Mouse (Mus musculus) hindbrain, embryonic 16.5 days (tissue): ENCODE measurements around the gene Rnf169. TPM values are rescaled to one million over a fixed set of nuclear protein-coding genes. Genes with fewer than 3 reads are reported as not detected.

ENCODE experiments used
- ATAC-seq: fragments of 200-750 bp; cut with Nextera tagmentation; 2 replicates; pipeline ENCODE4 v1.8.0; 2017; ENCODE audit warnings: moderate TSS enrichment, moderate library complexity
- H3K27ac ChIP-seq: fragments of 300-500 bp; sonication (generic); 2 replicates; pipeline ENCODE4 v1.5.1; 2014; ENCODE audit warnings: low read depth, mild to moderate bottlenecking, control low read depth, low read length, moderate library complexity
- H3K27me3 ChIP-seq: fragments of 300-500 bp; sonication (generic); replicated peaks from 2 replicates; pipeline ENCODE4 v1.6.1; 2014; ENCODE audit warnings: low read length; ENCODE audit not compliant: control insufficient read depth, insufficient read depth
- H3K36me3 ChIP-seq: fragments of 300-500 bp; sonication (generic); 2 replicates; pipeline ENCODE4 v1.6.1; 2014; ENCODE audit warnings: mild to moderate bottlenecking, low read length, moderate library complexity, mixed read lengths; ENCODE audit not compliant: control insufficient read depth, insufficient read depth
- H3K4me1 ChIP-seq: fragments of 300-500 bp; sonication (generic); 2 replicates; pipeline ENCODE4 v1.6.1; 2014; ENCODE audit warnings: low read depth, low read length; ENCODE audit not compliant: control insufficient read depth, insufficient read depth
- H3K4me2 ChIP-seq: fragments of 300-500 bp; sonication (generic); 2 replicates; pipeline ENCODE4 v1.6.1; 2014; ENCODE audit warnings: mild to moderate bottlenecking, low read length, control low read depth, moderate library complexity
- H3K4me3 ChIP-seq: fragments of 300-500 bp; sonication (generic); 2 replicates; pipeline ENCODE4 v1.5.1; 2014; ENCODE audit warnings: mild to moderate bottlenecking, low read length, control low read depth, moderate library complexity
- H3K9ac ChIP-seq: fragments of 300-500 bp; sonication (generic); 2 replicates; pipeline ENCODE4 v1.6.1; 2014; ENCODE audit warnings: low read depth, mild to moderate bottlenecking, control low read depth, low read length, moderate library complexity
- H3K9me3 ChIP-seq: fragments of 300-500 bp; sonication (generic); 2 replicates; pipeline ENCODE4 v1.6.1; 2014; ENCODE audit warnings: mild to moderate bottlenecking, low read length, moderate library complexity; ENCODE audit not compliant: control insufficient read depth
- WGBS: fragments of 180-500 bp; shearing (Covaris S2); extraction: QIAGEN DNeasy Blood & Tissue Kit; methylation state at CpG from one replicate; pipeline ENCODE4 v1.1.7; 2014; 5-methylcytosine and 5-hydroxymethylcytosine counted together
- polyA plus RNA-seq: library from polyadenylated mRNA; unstranded; fragments of >200 nt; fragmentation: Nextera tagmentation; extraction: Ambion mirVana; gene quantifications from 2 replicates; pipeline ENCODE4 v1.2.1, GENCODE M21; 2015

Rnf169 gene
- polyA plus RNA-seq, 1 experiment from 2014 or later: 4.1 TPM

GRCm38 (mm10) chr7:99894478-99894877 lies 85.8 kb downstream of the Rnf169 start:
- H3K36me3 ChIP-seq: no peaks in the 10 kb centered on the region
- H3K9me3 ChIP-seq: no peaks in the 10 kb centered on the region
- no peak overlapping the region for H3K9ac ChIP-seq
- WGBS: 70% methylated on average over 6 of the region's 6 CpGs
- peak overlapping the region; percentile 44; the same call in 1 of the 2 replicates for H3K27ac ChIP-seq
- H3K4me2 ChIP-seq: no peak overlapping the region
- no peak for ATAC-seq
- no peaks in the 10 kb centered on the region for H3K27me3 ChIP-seq
- peaks cover 10% of the 10 kb centered on the region; the same call in 1 of the 2 replicates for H3K4me1 ChIP-seq
- H3K4me3 ChIP-seq: no peak overlapping the region

GRCm38 (mm10) chr7:99893967-99894366 lies 86.3 kb downstream of the Rnf169 start:
- Histone ChIP-seq H3K4me3 (no peak overlapping the region), H3K27ac (peak overlapping the region; percentile 44; the same call in 1 of the 2 replicates), H3K36me3 (no peaks in the 10 kb centered on the region), H3K27me3 (no peaks in the 10 kb centered on the region), H3K4me2 (no peak overlapping the region), H3K4me1 (peaks cover 14% of the 10 kb centered on the region; the same call in 1 of the 2 replicates), H3K9ac (no peak overlapping the region), H3K9me3 (no peaks in the 10 kb centered on the region)
- no peak for ATAC-seq
- 77% methylated on average over 3 of the region's 3 CpGs for WGBS

- Histone ChIP-seq H3K9ac (no peak overlapping the region), H3K4me1 (peaks cover 14% of the 10 kb centered on the region; the same call in 1 of the 2 replicates), H3K36me3 (no peaks in the 10 kb centered on the region), H3K4me3 (no peak overlapping the region), H3K27ac (no peak overlapping the region), H3K27me3 (no peaks in the 10 kb centered on the region), H3K4me2 (no peak overlapping the region), H3K9me3 (no peaks in the 10 kb centered on the region)
- no peak for ATAC-seq
- WGBS: 89% methylated on average over 2 of the region's 2 CpGs
Observed at GRCm38 (mm10) chr7:99892351-99892750, 87.9 kb downstream of the Rnf169 start.

GRCm38 (mm10) chr7:99891471-99891870 lies 88.8 kb downstream of the Rnf169 start:
- no peaks in the 10 kb centered on the region for H3K27me3 ChIP-seq
- ATAC-seq: no peak
- no peak overlapping the region for H3K4me2 ChIP-seq
- H3K4me3 ChIP-seq: no peak overlapping the region
- peaks cover 14% of the 10 kb centered on the region; the same call in 1 of the 2 replicates for H3K4me1 ChIP-seq
- 67% methylated on average over 3 of the region's 3 CpGs for WGBS
- H3K9ac ChIP-seq: no peak overlapping the region
- H3K36me3 ChIP-seq: no peaks in the 10 kb centered on the region
- no peak overlapping the region for H3K27ac ChIP-seq
- no peaks in the 10 kb centered on the region for H3K9me3 ChIP-seq

- Histone ChIP-seq H3K27me3 (no peaks in the 10 kb centered on the region), H3K36me3 (no peaks in the 10 kb centered on the region), H3K4me3 (no peak overlapping the region), H3K4me2 (no peak overlapping the region), H3K27ac (no peak overlapping the region), H3K9ac (no peak overlapping the region), H3K9me3 (no peaks in the 10 kb centered on the region), H3K4me1 (peaks cover 14% of the 10 kb centered on the region; the same call in 1 of the 2 replicates)
- no peak for ATAC-seq
- WGBS: 75% methylated on average over 3 of the region's 3 CpGs
Observed at GRCm38 (mm10) chr7:99890168-99890755, 90.0 kb downstream of the Rnf169 start.

GRCm38 (mm10) chr7:99889175-99889880 lies 90.9 kb downstream of the Rnf169 start:
- H3K4me1 ChIP-seq: peaks cover 9% of the 10 kb centered on the region; the same call in 1 of the 2 replicates
- H3K4me3 ChIP-seq: no peak overlapping the region
- ATAC-seq: peak; percentile 38; the same call in 1 of the 2 replicates
- no peak overlapping the region for H3K4me2 ChIP-seq
- no peak overlapping the region for H3K27ac ChIP-seq
- no peak overlapping the region for H3K9ac ChIP-seq
- no peaks in the 10 kb centered on the region for H3K9me3 ChIP-seq
- no peaks in the 10 kb centered on the region for H3K36me3 ChIP-seq
- WGBS: 45% methylated on average over 10 of the region's 10 CpGs
- no peaks in the 10 kb centered on the region for H3K27me3 ChIP-seq

- Histone ChIP-seq H3K9me3 (no peaks in the 10 kb centered on the region), H3K4me3 (no peak overlapping the region), H3K27ac (no peak overlapping the region), H3K9ac (no peak overlapping the region), H3K4me2 (no peak overlapping the region), H3K27me3 (no peaks in the 10 kb centered on the region), H3K4me1 (peaks cover 5% of the 10 kb centered on the region; the same call in 1 of the 2 replicates), H3K36me3 (no peaks in the 10 kb centered on the region)
- ATAC-seq: no peak
Observed at GRCm38 (mm10) chr7:99887743-99888142, 92.5 kb downstream of the Rnf169 start.

- Histone ChIP-seq H3K9me3 (no peaks in the 10 kb centered on the region), H3K4me3 (no peak overlapping the region), H3K27ac (no peak overlapping the region), H3K4me2 (no peak overlapping the region), H3K4me1 (peaks cover 5% of the 10 kb centered on the region; the same call in 1 of the 2 replicates), H3K36me3 (no peaks in the 10 kb centered on the region), H3K27me3 (no peaks in the 10 kb centered on the region), H3K9ac (no peak overlapping the region)
- ATAC-seq: no peak
- WGBS: 88% methylated on average over 2 of the region's 2 CpGs
Observed at GRCm38 (mm10) chr7:99887230-99887735, 93.0 kb downstream of the Rnf169 start.

- Histone ChIP-seq H3K36me3 (no peaks in the 10 kb centered on the region), H3K27me3 (no peaks in the 10 kb centered on the region), H3K4me2 (no peak overlapping the region), H3K4me3 (no peak overlapping the region), H3K9ac (no peak overlapping the region), H3K4me1 (peaks cover 5% of the 10 kb centered on the region; the same call in 1 of the 2 replicates), H3K9me3 (no peaks in the 10 kb centered on the region), H3K27ac (no peak overlapping the region)
- 37% methylated on average over 2 of the region's 2 CpGs for WGBS
- peak; percentile 60; the same call in 1 of the 2 replicates for ATAC-seq
Observed at GRCm38 (mm10) chr7:99878254-99878653, 102.0 kb downstream of the Rnf169 start.
